Mouse (Mus musculus): Measurements from ENCODE around the gene Fam50b.

- TF ChIP-seq POLR2A (IDR thresholded peaks at IDR 0.05; ENCODE audit: low read depth, low read length) (no peak), CTCF (conservative IDR thresholded peaks at IDR 0.05; ENCODE audit: insufficient read depth, insufficient read length, low read depth, low read length) (no peak; the same call in 1 of the 2 replicates)
Observed at GRCm38 (mm10) chr13:34741813-34742568, 7.3 kb downstream of the Fam50b start.
